Mouse (Mus musculus): ENCODE results near the gene Abcb9. TPM values are rescaled to one million over a fixed set of nuclear protein-coding genes. Genes with fewer than 3 reads are reported as not detected.

Gene Abcb9
- polyA plus RNA-seq, 1 experiment from 2014 or later, result 3.4 TPM

DNA sequence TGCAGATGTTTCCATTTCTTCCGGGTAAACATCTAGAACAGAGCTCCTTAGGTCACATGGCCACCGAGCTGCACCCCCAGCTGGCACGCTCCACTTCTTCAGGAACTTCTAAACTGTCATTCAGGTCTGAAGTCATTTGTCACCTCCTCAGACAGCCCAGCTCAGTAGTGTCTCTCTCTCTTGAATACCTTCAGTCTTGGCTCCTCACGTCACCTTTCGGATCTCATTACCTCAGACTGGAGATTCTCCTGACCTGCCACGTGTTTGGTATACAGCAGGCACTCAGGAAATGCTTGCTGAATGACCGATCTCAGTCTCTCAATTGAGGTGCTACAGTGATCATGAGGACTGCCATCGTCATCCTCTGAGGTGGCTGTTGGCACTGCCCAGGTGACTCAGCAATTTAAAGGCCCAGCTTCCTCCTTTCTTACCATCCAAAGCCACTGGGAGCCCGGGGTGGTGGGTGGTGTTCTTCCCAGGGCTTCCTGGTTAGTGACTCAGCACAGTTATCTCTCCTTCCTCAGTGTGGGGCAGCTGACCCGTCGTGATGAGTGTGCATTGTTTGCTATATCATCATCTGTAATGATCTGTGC is 43.6 kb downstream of the Abcb9 start:
- H3K4me2 ChIP-seq, result no peak overlapping the region
- WGBS, result 62% methylated on average over 11 of the region's 11 CpGs
- no peaks in the 10 kb centered on the region for H3K27me3 ChIP-seq (replicated peaks)
- no peak overlapping the region for H3K9ac ChIP-seq
- peaks cover 20% of the 10 kb centered on the region for H3K4me1 ChIP-seq
- H3K4me3 ChIP-seq (replicated peaks), result no peak overlapping the region
- H3K27ac ChIP-seq, result 0 out of 2 replicates have a peak overlapping the region, but pooled peaks have one; percentile 31
- no peaks in the 10 kb centered on the region for H3K36me3 ChIP-seq
- ATAC-seq (ENCODE audit: insufficient read depth, low FRiP score, low read depth), result peak; percentile 85
- H3K9me3 ChIP-seq, result no peaks in the 10 kb centered on the region

DNA sequence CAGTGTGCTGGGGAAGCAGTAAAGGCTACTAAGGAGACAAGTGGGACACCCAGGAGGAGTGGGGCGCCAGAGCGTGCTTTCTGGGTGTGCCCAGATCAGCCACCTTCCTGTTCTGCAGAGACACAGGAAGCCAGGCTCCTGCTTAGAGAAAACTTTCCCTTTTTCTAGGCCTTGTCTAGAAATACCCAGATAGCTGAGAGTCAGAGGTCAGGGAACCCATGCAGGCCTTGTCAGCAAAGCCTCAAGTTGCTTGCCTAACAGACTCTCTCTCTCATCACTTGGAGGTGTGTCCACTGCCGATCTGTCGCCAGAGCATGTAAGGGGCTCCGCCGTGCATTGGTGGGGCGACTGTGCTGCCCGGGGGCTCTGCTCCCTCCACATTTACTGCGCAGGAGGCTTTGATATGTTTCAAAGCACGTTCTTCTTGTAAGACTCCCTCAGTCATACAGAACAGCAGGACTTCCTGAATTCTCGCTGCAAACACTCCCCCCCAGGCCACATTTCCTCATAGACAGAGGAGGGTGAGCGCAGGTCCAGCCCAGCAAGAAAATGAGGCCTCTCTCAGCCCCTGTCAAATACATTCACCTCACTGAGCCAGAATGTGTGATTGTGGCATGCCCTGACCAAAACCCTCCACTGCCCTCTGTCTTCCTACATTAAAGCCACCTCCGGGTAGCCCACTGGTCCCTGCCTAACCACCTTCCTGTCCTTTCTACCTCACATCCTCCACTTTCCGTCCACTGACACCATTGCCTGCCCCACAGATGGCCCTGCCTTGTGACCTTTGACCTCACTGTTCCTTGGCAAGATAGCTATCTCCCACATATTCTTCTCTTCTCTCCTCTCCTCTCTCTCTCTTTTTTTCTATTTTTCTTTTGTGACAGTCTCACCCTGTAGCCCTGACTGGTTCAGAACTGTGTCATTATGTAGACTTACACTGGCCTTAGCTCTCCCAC is 45.2 kb downstream of the Abcb9 start:
- Histone ChIP-seq H3K9ac (no peak overlapping the region), H3K27me3 (replicated peaks) (no peaks in the 10 kb centered on the region), H3K27ac (peak overlapping the region; percentile 80), H3K36me3 (no peaks in the 10 kb centered on the region), H3K4me1 (peaks cover 21% of the 10 kb centered on the region), H3K9me3 (no peaks in the 10 kb centered on the region), H3K4me3 (replicated peaks) (no peak overlapping the region), H3K4me2 (peak overlapping the region; percentile 10; the same call in 1 of the 2 replicates)
- WGBS, result 58% methylated on average over 14 of the region's 14 CpGs
- ATAC-seq (ENCODE audit: insufficient read depth, low FRiP score, low read depth), result no peak

DNA sequence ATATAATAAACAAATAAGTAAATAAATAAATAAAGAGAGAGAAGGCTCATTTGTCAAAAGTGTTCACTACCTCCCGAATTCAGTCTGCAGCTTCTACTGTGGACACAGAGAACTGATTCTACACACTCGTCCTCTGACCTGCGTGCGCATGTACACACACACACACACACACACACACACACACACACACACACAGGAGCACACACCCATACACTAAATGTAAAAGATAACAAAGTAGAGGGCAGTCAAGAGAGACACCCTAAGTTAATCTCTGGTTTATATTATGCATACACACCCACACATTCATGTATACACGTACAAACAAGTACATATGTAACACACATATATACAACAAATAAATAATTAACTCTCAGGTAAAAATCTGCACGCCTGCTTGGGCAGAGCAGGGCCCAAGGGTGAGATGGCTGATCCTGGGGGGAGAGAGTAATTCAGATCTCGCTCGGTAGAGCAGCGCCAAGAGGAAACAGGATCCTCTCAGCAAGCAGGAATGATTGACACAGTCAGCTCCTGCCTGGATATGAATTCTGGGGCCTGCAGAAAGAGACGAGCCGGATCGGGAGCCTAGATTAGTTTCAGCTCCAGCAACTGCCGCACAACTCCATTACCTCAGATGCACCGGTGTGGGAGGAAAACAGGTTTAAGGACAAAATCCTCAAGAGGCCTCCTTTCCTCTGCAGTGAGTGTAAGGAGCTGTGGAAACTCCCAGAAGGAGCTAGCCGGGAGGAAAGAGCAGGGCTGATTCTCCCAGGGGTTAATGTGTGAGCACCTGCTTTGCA is 46.2 kb downstream of the Abcb9 start:
- Histone ChIP-seq H3K9ac (no peak overlapping the region), H3K36me3 (no peaks in the 10 kb centered on the region), H3K27me3 (replicated peaks) (no peaks in the 10 kb centered on the region), H3K4me1 (peaks cover 21% of the 10 kb centered on the region), H3K9me3 (no peaks in the 10 kb centered on the region), H3K4me3 (replicated peaks) (no peak overlapping the region), H3K27ac (peak overlapping the region; percentile 80), H3K4me2 (no peak overlapping the region; the same call in 1 of the 2 replicates)
- WGBS, result 58% methylated on average over 15 of the region's 15 CpGs
- ATAC-seq (ENCODE audit: insufficient read depth, low FRiP score, low read depth), result no peak

DNA sequence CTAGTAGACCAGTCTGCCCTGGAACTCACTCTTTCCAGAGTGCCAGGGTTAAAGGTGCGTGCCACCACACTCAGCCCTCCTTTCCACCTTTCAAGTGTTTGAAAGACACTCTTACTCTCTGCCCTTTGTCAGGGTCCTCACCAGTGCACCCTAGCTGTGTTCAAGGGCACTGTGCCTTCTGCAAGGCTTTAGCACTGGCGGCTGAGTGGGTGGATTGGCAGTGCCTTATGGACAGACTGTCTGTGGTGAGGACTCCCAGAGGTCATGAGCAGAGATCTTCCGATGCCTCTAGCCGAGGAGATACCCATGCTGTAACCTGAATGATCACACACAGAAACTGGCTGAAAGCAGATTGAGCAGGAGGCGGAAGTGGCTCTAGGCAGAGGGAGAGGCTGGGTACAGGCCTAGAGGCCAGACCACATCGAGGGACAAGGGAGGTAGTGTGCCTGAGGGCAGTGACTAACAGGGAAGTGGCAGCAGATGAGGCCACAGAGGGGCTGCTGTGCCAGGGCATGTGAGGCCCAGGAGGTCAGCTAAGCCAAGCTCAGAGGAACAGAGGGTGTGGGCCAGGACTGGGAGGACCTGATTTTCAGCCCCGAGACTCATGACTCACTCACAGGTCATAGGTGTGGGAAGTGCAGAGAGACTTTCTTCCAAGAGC is 48.7 kb downstream of the Abcb9 start:
- peaks cover 21% of the 10 kb centered on the region for H3K4me1 ChIP-seq
- H3K27me3 ChIP-seq (replicated peaks), result no peaks in the 10 kb centered on the region
- no peak overlapping the region for H3K4me2 ChIP-seq
- no peaks in the 10 kb centered on the region for H3K9me3 ChIP-seq
- no peak overlapping the region for H3K9ac ChIP-seq
- ATAC-seq (ENCODE audit: insufficient read depth, low FRiP score, low read depth), result peak; percentile 77
- H3K36me3 ChIP-seq, result no peaks in the 10 kb centered on the region
- H3K27ac ChIP-seq, result peak overlapping the region; percentile 92
- H3K4me3 ChIP-seq (replicated peaks), result no peak overlapping the region
- WGBS, result 64% methylated on average over 7 of the region's 7 CpGs

DNA sequence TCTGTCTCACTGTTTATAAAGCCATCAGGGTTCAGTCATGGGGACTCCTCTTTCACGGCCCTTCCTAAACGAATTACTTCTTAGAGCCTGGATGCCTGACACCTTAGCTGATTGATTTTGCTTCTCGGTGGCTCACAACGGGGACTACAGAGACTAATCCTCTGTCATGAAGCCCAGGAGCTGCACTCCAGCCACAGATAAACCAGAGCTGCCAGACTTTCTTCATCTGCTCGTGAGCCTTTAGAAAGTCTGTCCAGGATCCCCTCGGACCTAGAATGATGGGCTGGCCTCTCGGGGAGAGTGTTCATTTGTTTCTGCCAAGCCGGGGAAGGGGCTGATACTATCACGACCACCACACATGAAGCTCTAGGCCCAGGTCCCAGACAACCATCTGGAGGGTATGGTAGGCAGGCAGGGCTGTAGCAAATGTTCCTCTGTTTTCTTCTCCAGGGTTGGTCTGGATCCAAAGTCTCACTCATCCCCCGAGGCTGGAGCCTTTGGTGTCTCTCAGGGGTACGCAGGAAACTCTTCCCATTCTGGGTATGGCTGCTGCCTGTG is 50.1 kb downstream of the Abcb9 start:
- H3K27ac ChIP-seq, result peak overlapping the region; percentile 40

DNA sequence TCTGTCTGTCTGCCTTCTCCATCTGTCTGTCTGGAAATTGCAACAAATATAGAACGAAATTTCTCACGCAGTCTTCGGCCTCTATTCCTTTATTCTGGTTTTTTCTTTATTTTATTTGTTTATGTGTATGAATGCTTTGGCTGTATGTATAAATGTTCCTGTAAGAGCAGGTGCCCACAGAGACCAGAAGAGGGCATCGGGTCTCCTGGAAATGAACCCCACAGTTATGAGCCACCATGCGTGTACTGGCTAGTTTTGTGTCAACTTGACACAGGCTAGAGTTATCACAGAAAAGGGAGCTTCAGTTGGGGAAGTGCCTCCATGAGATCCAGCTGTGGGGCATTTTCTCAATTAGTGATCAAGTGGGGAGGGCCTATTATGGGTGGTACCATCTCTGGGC is 51.6 kb downstream of the Abcb9 start:
- Histone ChIP-seq H3K36me3 (no peaks in the 10 kb centered on the region), H3K4me1 (peaks cover 7% of the 10 kb centered on the region; the same call in 1 of the 2 replicates), H3K4me2 (no peak overlapping the region), H3K27me3 (replicated peaks) (no peaks in the 10 kb centered on the region), H3K4me3 (replicated peaks) (no peak overlapping the region), H3K9me3 (no peaks in the 10 kb centered on the region), H3K9ac (no peak overlapping the region), H3K27ac (peak overlapping the region; percentile 84)
- WGBS, result 86% methylated on average over 5 of the region's 5 CpGs
- no peak for ATAC-seq (ENCODE audit: insufficient read depth, low FRiP score, low read depth)

More for the DNA sequence above, 50.1 kb downstream of the Abcb9 start:
- Histone ChIP-seq H3K4me1 (peaks cover 19% of the 10 kb centered on the region), H3K27me3 (replicated peaks) (no peaks in the 10 kb centered on the region), H3K4me2 (no peak overlapping the region), H3K9me3 (no peaks in the 10 kb centered on the region), H3K4me3 (replicated peaks) (no peak overlapping the region), H3K36me3 (no peaks in the 10 kb centered on the region), H3K9ac (no peak overlapping the region)
- 23% methylated on average over 11 of the region's 11 CpGs for WGBS
- ATAC-seq (ENCODE audit: insufficient read depth, low FRiP score, low read depth), result no peak

DNA sequence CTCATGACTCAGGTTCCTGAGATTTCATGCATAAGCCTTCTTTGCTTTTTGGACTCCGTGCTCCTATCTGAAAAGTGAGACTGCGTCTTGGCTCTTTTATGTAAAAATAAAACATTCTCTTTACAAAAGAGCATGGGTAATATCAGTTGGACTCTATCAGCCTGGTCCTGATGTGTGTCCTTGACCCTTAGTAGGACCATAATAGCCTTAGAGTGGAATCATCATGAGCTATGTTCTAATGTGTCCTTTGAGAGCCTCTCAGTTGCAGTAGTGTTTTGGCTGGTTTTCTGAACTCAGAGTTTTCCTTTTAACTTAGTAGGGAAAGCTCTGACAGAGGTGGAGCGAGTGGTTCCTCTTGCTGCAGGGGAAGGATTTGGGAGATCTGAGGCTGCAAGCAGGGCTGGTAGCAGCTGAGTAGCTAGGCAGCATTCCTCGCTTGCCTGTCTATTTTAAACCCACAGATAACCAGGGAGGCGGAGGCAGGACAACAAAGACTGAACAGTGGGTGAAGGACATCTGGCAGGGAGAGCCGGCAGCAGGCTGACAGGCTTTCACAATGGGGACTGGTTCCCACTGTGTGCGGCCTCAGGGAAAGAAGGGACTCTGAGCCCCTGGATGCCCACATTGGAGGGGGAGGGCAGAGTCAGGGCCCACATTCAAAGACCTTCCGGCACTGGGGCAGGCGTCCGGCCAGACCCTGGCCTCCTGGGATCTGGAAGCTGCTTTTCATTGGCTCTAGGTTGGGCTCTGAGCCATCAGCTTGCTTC is 52.2 kb downstream of the Abcb9 start:
- Histone ChIP-seq H3K4me1 (peaks cover 7% of the 10 kb centered on the region; the same call in 1 of the 2 replicates), H3K36me3 (no peaks in the 10 kb centered on the region), H3K4me3 (replicated peaks) (no peak overlapping the region), H3K9ac (no peak overlapping the region), H3K27me3 (replicated peaks) (no peaks in the 10 kb centered on the region), H3K9me3 (no peaks in the 10 kb centered on the region), H3K27ac (peak overlapping the region; percentile 84), H3K4me2 (no peak overlapping the region)
- peak; percentile 62; the same call in 1 of the 2 replicates for ATAC-seq (ENCODE audit: insufficient read depth, low FRiP score, low read depth)
- 50% methylated on average over 10 of the region's 10 CpGs for WGBS

DNA sequence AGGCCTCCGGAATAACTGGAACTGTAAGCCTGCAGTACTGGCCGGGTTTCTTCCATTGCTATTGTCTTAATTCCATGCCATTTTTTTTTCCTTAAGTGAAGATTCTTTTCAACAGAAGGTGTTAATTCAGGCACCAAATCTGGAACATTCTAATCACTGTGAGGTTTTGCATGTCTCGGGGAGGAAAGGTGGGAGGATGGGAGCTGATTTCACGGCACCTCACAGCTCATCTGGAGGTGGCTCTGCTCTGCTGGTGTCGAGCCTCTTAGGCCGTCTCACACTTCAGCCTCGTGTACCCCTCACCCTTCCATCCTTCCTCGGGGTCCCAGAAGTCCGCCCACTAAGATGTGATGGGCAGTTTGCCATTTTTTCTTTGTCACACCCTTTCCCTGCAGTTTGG is 54.5 kb downstream of the Abcb9 start:
- Histone ChIP-seq H3K36me3 (no peaks in the 10 kb centered on the region), H3K9ac (no peak overlapping the region), H3K9me3 (no peaks in the 10 kb centered on the region), H3K27ac (no peak overlapping the region), H3K4me2 (no peak overlapping the region), H3K27me3 (replicated peaks) (no peaks in the 10 kb centered on the region), H3K4me1 (0 out of 2 replicates have a peak, but pooled peaks cover 3% of the 10 kb centered on the region), H3K4me3 (replicated peaks) (no peak overlapping the region)
- ATAC-seq (ENCODE audit: insufficient read depth, low FRiP score, low read depth), result no peak
- WGBS, result 66% methylated on average over 9 of the region's 9 CpGs

DNA sequence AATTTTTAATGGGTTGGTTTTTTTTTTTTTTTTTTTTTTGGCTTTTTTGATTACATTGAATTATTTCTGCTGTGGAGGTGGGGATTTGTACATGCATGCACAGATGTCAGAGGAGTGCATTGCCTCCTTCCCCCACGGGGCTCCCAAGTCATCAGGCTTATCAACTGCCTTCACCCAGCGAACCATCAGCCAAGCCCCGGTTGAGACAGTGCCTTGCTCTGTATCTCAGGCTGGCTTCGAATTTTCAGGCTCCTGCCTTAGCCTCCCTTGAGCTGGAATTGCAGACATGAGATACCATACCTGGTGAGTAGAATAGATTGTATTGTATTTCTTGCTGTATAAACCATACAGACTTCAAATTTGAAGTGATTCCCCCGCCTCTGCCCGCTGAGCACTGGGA is 56.0 kb downstream of the Abcb9 start:
- Histone ChIP-seq H3K9me3 (no peaks in the 10 kb centered on the region), H3K36me3 (no peaks in the 10 kb centered on the region), H3K27ac (no peak overlapping the region), H3K4me3 (replicated peaks) (no peak overlapping the region), H3K9ac (no peak overlapping the region), H3K27me3 (replicated peaks) (no peaks in the 10 kb centered on the region), H3K4me1 (0 out of 2 replicates have a peak, but pooled peaks cover 3% of the 10 kb centered on the region), H3K4me2 (no peak overlapping the region)
- ATAC-seq (ENCODE audit: insufficient read depth, low FRiP score, low read depth), result no peak
- WGBS, result 83% methylated on average over 6 of the region's 6 CpGs

DNA sequence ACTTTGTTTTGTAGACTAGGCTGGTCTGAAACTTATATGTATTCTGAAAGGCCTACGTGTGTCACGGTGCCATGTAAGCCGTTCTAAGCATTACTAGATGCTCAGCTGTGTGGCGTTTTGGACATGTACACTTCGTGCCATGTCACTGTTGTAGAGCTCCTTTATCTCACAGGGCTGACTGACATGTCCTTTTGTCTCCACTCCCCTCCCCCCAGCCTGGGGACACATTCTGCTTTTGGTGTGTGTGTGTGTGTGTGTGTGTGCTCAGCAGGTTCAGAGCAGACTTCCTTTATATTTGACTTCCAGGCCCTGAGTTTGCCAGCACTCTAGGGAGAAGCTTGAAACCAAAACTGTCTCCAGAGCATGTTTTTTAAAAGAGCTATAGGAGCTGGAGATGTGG is 58.8 kb downstream of the Abcb9 start:
- no peak for ATAC-seq (ENCODE audit: insufficient read depth, low FRiP score, low read depth)
- Histone ChIP-seq H3K36me3 (no peaks in the 10 kb centered on the region), H3K4me1 (0 out of 2 replicates have a peak, but pooled peaks cover 3% of the 10 kb centered on the region), H3K27me3 (replicated peaks) (no peaks in the 10 kb centered on the region), H3K4me2 (no peak overlapping the region), H3K9ac (no peak overlapping the region), H3K27ac (no peak overlapping the region), H3K4me3 (replicated peaks) (no peak overlapping the region), H3K9me3 (no peaks in the 10 kb centered on the region)
- WGBS, result 56% methylated on average over 5 of the region's 5 CpGs
